Mouse (Mus musculus): ENCODE measurements around the gene Rftn1.

- TF ChIP-seq POLR2A (IDR thresholded peaks at IDR 0.05; ENCODE audit: insufficient read depth, low read depth, low read length) (no peak), CTCF (IDR thresholded peaks at IDR 0.05; ENCODE audit: insufficient read depth, low read depth, low read length) (no peak)
These were observed 210.7 kb downstream of the Rftn1 start for GRCm38 (mm10) chr17:49979761-49980285.
